ENCODE assay signal across 17 mouse cellular contexts in genomic region chr5:66400563-66400962, GRCm38 (mm10).
"Had no signal": no experiment of that assay in that cellular context is flagged by ENCODE, and none has a peak within 500 bp of the region (broad histone marks: within the 10 kb centered on the region; RNA-seq: fewer than 3 reads in every experiment).

No protein-coding gene starts in this region.

- H3K27ac ChIP-seq: liver, embryonic 15.5 days; lung, embryonic 15.5 days; macrophage; stomach, embryonic 15.5 days; stomach, postnatal 0 days had no signal

- ATAC-seq: liver, postnatal 0 days; lung, postnatal 0 days; midbrain, embryonic 15.5 days had no signal

- H3K4me3 ChIP-seq: liver, embryonic 15.5 days; lung, embryonic 15.5 days; midbrain, embryonic 12.5 days; midbrain, embryonic 15.5 days; stomach, embryonic 15.5 days had no signal

- H3K36me3 ChIP-seq: liver, embryonic 15.5 days; lung, embryonic 15.5 days; midbrain, embryonic 12.5 days; midbrain, embryonic 15.5 days; stomach, embryonic 15.5 days had no signal

- H3K4me1 ChIP-seq: liver, embryonic 15.5 days; megakaryocyte, embryonic 14.5 days; midbrain, embryonic 12.5 days; stomach, embryonic 15.5 days had no signal

- DNase-seq: liver, postnatal 0 days; lung, adult 2 months; lung, postnatal 14 days; lung, postnatal 36 days; right cerebral cortex, postnatal 14 days; thymus, adult 2 months; thymus, postnatal 25 days; thymus, postnatal 4 days had no signal

- H3K9ac ChIP-seq: liver, embryonic 15.5 days; liver, postnatal 0 days; lung, embryonic 15.5 days; midbrain, embryonic 12.5 days; midbrain, embryonic 15.5 days; stomach, embryonic 15.5 days had no signal

- H3K9me3 ChIP-seq: liver, embryonic 15.5 days; lung, embryonic 15.5 days; megakaryocyte, embryonic 14.5 days; midbrain, embryonic 12.5 days; midbrain, embryonic 15.5 days; stomach, embryonic 15.5 days had no signal

- H3K27me3 ChIP-seq: liver, embryonic 15.5 days; lung, embryonic 15.5 days; midbrain, embryonic 12.5 days; midbrain, embryonic 15.5 days; stomach, embryonic 15.5 days had no signal

- H3K4me2 ChIP-seq: liver, embryonic 15.5 days; lung, embryonic 15.5 days; midbrain, embryonic 12.5 days; midbrain, embryonic 15.5 days; stomach, embryonic 15.5 days had no signal
